Mouse (Mus musculus) ES-E14 (cell line): Measurements from ENCODE around the gene Sept9.
"Not testable (repeated sequence)": the region's sequence is repeated elsewhere in the genome, so short reads cannot be mapped to it uniquely, and the experiment has no call there.

Experiments used
- HCFC1 ChIP-seq: IDR thresholded peaks from 2 replicates; pipeline ENCODE4 v1.6.1; 2012; ENCODE audit warnings: low read length, inconsistent platforms, borderline replicate concordance; ENCODE audit not compliant: insufficient read depth
- ZC3H11A ChIP-seq: IDR thresholded peaks from 2 replicates; pipeline ENCODE4 v1.6.1; 2012; ENCODE audit warnings: low read depth, mild to moderate bottlenecking, inconsistent platforms, low read length, borderline replicate concordance
- ZNF384 ChIP-seq: IDR thresholded peaks from 2 replicates; pipeline ENCODE4 v1.6.1; 2012; ENCODE audit warnings: low read depth, low read length, inconsistent platforms

DNA sequence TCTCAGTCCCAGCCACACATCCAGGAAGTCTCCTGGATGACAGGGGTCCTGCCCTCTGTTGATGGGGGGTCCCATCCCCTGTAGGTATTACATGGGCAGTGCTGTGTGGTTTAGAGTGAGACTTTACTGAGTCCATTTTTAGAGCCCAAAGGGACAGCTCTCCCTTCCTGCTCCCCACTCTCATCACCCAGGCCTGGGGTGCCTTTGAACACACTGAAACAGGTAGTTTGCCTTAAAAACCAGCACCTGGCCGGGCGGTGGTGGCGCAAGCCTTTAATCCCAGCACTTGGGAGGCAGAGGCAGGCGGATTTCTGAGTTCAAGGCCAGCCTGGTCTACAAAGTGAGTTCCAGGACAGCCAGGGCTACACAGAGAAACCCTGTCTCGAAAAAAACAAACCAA, 125.3 kb downstream of the Sept9 start:
- not testable (repeated sequence) for TF ChIP-seq ZNF384, HCFC1, ZC3H11A
